Mouse (Mus musculus): Measurements from ENCODE around the gene Bmpr1b.
A peak's percentile ranks its signal among the peaks of the same experiment; 100 is the strongest.

Gene Bmpr1b

GRCm38 (mm10) chr3:142113208-142113607 lies 56.0 kb downstream of the Bmpr1b start:
- DNase-seq (ENCODE audit: low spot score): no peak

- DNase-seq (ENCODE audit: low spot score): no peak
Observed at GRCm38 (mm10) chr3:142106227-142106626, 63.0 kb downstream of the Bmpr1b start.

GRCm38 (mm10) chr3:142104027-142104805 lies 65.0 kb downstream of the Bmpr1b start:
- no peak for DNase-seq (ENCODE audit: low spot score)

- no peak for DNase-seq (ENCODE audit: low spot score)
Observed at GRCm38 (mm10) chr3:142103622-142104021, 65.6 kb downstream of the Bmpr1b start.

- no peak for DNase-seq (ENCODE audit: low spot score)
Observed at GRCm38 (mm10) chr3:142099151-142099550, 70.1 kb downstream of the Bmpr1b start.

GRCm38 (mm10) chr3:142094049-142094448 lies 75.2 kb downstream of the Bmpr1b start:
- DNase-seq (ENCODE audit: low spot score): no peak

GRCm38 (mm10) chr3:142089684-142090083 lies 79.5 kb downstream of the Bmpr1b start:
- no peak for DNase-seq (ENCODE audit: low spot score)

- DNase-seq (ENCODE audit: low spot score): no peak
Observed at GRCm38 (mm10) chr3:142085938-142086337, 83.3 kb downstream of the Bmpr1b start.

- no peak for DNase-seq (ENCODE audit: low spot score)
Observed at GRCm38 (mm10) chr3:142084091-142084490, 85.1 kb downstream of the Bmpr1b start.

- no peak for DNase-seq (ENCODE audit: low spot score)
Observed at GRCm38 (mm10) chr3:142077723-142078302, 91.4 kb downstream of the Bmpr1b start.

- no peak for DNase-seq (ENCODE audit: low spot score)
Observed at GRCm38 (mm10) chr3:142071601-142072000, 97.6 kb downstream of the Bmpr1b start.

GRCm38 (mm10) chr3:142066792-142067346 lies 102.4 kb downstream of the Bmpr1b start:
- no peak for DNase-seq (ENCODE audit: low spot score)

GRCm38 (mm10) chr3:142065111-142065510 lies 104.1 kb downstream of the Bmpr1b start:
- DNase-seq (ENCODE audit: low spot score): no peak

GRCm38 (mm10) chr3:142063536-142064226 lies 105.5 kb downstream of the Bmpr1b start:
- peak; percentile 8 for DNase-seq (ENCODE audit: low spot score)

GRCm38 (mm10) chr3:142061267-142061666 lies 108.0 kb downstream of the Bmpr1b start:
- no peak for DNase-seq (ENCODE audit: low spot score)

- no peak for DNase-seq (ENCODE audit: low spot score)
Observed at GRCm38 (mm10) chr3:142059890-142060289, 109.3 kb downstream of the Bmpr1b start.

- no peak for DNase-seq (ENCODE audit: low spot score)
Observed at GRCm38 (mm10) chr3:142050681-142051080, 118.5 kb downstream of the Bmpr1b start.

- DNase-seq (ENCODE audit: low spot score): no peak
Observed at GRCm38 (mm10) chr3:142049610-142050009, 119.6 kb downstream of the Bmpr1b start.

GRCm38 (mm10) chr3:142049093-142049492 lies 120.1 kb downstream of the Bmpr1b start:
- no peak for DNase-seq (ENCODE audit: low spot score)

GRCm38 (mm10) chr3:142048493-142048892 lies 120.7 kb downstream of the Bmpr1b start:
- DNase-seq (ENCODE audit: low spot score): no peak

- DNase-seq (ENCODE audit: low spot score): no peak
Observed at GRCm38 (mm10) chr3:142043463-142043862, 125.8 kb downstream of the Bmpr1b start.

- DNase-seq (ENCODE audit: low spot score): no peak
Observed at GRCm38 (mm10) chr3:142043006-142043405, 126.2 kb downstream of the Bmpr1b start.

GRCm38 (mm10) chr3:142040345-142040744 lies 128.9 kb downstream of the Bmpr1b start:
- no peak for DNase-seq (ENCODE audit: low spot score)
